Mouse (Mus musculus) lung, embryonic 14.5 days (tissue): ENCODE measurements around the gene Uqcc2. TPM values are rescaled to one million over a fixed set of nuclear protein-coding genes. Genes with fewer than 3 reads are reported as not detected.
A peak's percentile ranks its signal among the peaks of the same experiment; 100 is the strongest.

Source experiments
- ATAC-seq: fragments of 200-750 bp; cut with Nextera tagmentation; 2 replicates; pipeline ENCODE4 v1.8.0; 2017; ENCODE audit warnings: mild to moderate bottlenecking, moderate TSS enrichment, moderate library complexity; ENCODE audit not compliant: insufficient read depth
- DNase-seq: peaks from one replicate; pipeline ENCODE4 v3.0.0-alpha.2; 2015
- H3K27ac ChIP-seq: fragments of 300-500 bp; sonication (generic); 2 replicates; pipeline ENCODE4 v1.5.1; 2014; ENCODE audit warnings: low read depth, mild to moderate bottlenecking, moderate library complexity
- H3K27me3 ChIP-seq: fragments of 300-500 bp; sonication (generic); 2 replicates; pipeline ENCODE4 v1.6.1; 2014; ENCODE audit warnings: low read length, control low read depth; ENCODE audit not compliant: insufficient read depth
- H3K36me3 ChIP-seq: fragments of 300-500 bp; sonication (generic); 2 replicates; pipeline ENCODE4 v1.6.1; 2014; ENCODE audit warnings: control low read depth; ENCODE audit not compliant: insufficient read depth
- H3K4me1 ChIP-seq: fragments of 300-500 bp; sonication (generic); 2 replicates; pipeline ENCODE4 v1.6.1; 2014; ENCODE audit warnings: antibody characterized with exemption, control low read depth; ENCODE audit not compliant: insufficient read depth
- H3K4me2 ChIP-seq: fragments of 300-500 bp; sonication (generic); 2 replicates; pipeline ENCODE4 v1.6.1; 2014; ENCODE audit warnings: mild to moderate bottlenecking
- H3K4me3 ChIP-seq: fragments of 300-500 bp; sonication (generic); 2 replicates; pipeline ENCODE4 v1.5.1; 2014; ENCODE audit warnings: low read depth, low read length
- H3K9ac ChIP-seq: fragments of 300-500 bp; sonication (generic); 2 replicates; pipeline ENCODE4 v1.6.1; 2014
- H3K9me3 ChIP-seq: fragments of 300-500 bp; sonication (generic); 2 replicates; pipeline ENCODE4 v1.6.1; 2016; ENCODE audit warnings: low read depth, low read length, control low read depth
- CTCF ChIP-seq: IDR thresholded peaks from 2 replicates; pipeline ENCODE4 v1.5.1; 2016; ENCODE audit warnings: antibody characterized with exemption, low read depth
- WGBS: fragments of 180-500 bp; shearing (Covaris S2); extraction: QIAGEN DNeasy Blood & Tissue Kit; methylation state at CpG from one replicate; pipeline ENCODE4 v1.1.7; 2014; 5-methylcytosine and 5-hydroxymethylcytosine counted together
- polyA plus RNA-seq: library from polyadenylated mRNA; unstranded; fragments of >200 nt; fragmentation: Nextera tagmentation; extraction: Ambion mirVana; gene quantifications from 2 replicates; pipeline ENCODE4 v1.2.1, GENCODE M21; 2014

Gene Uqcc2
- polyA plus RNA-seq, 1 experiment from 2014 or later, result 315 TPM

DNA sequence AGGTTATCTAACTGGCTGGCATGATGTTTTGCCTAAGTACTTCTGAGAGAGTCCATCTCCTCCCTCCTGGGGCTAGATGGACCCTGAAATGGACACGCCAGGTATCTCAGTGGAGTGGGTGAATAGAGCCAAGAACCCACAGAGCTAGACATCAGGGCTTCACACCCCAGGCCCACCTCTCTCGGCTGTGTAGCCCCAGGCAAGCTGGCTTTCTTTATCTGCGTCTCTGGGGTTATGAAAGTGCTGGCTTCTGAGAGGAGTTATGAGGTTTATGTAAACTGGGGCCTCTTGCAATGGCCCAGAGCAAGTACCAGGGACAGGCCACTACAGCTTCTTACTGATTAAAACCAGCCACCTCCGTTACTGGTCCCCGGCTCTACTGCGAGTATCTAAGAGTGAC, 21.2 kb upstream of the Uqcc2 start:
- Histone ChIP-seq H3K27me3 (no peaks in the 10 kb centered on the region), H3K4me2 (no peak overlapping the region), H3K4me1 (no peaks in the 10 kb centered on the region), H3K36me3 (no peaks in the 10 kb centered on the region), H3K27ac (no peak overlapping the region), H3K9me3 (no peaks in the 10 kb centered on the region), H3K9ac (no peak overlapping the region), H3K4me3 (no peak overlapping the region)
- 60% methylated on average over 6 of the region's 6 CpGs for WGBS
- TF ChIP-seq CTCF, result no peak
- no peak for DNase-seq
- no peak for ATAC-seq

- ATAC-seq, result no peak
These were observed 20.5 kb upstream of the Uqcc2 start for GRCm38 (mm10) chr17:27154256-27154655.

GRCm38 (mm10) chr17:27153773-27154193, 20.1 kb upstream of the Uqcc2 start:
- no peak for TF ChIP-seq CTCF
- no peak overlapping the region for H3K4me3 ChIP-seq
- no peak overlapping the region for H3K4me2 ChIP-seq
- peak; percentile 25 for DNase-seq
- no peak for ATAC-seq
- no peaks in the 10 kb centered on the region for H3K4me1 ChIP-seq
- 44% methylated on average over 9 of the region's 9 CpGs for whole genome bisulfite sequencing
- H3K36me3 ChIP-seq, result no peaks in the 10 kb centered on the region
- H3K9ac ChIP-seq, result no peak overlapping the region
- H3K27ac ChIP-seq, result no peak overlapping the region; the same call in 1 of the 2 replicates
- H3K27me3 ChIP-seq, result no peaks in the 10 kb centered on the region
- no peaks in the 10 kb centered on the region for H3K9me3 ChIP-seq

More at GRCm38 (mm10) chr17:27154256-27154655, 20.5 kb upstream of the Uqcc2 start:
- Histone ChIP-seq H3K27me3 (no peaks in the 10 kb centered on the region), H3K9me3 (no peaks in the 10 kb centered on the region), H3K4me2 (no peak overlapping the region), H3K4me1 (no peaks in the 10 kb centered on the region), H3K9ac (no peak overlapping the region), H3K27ac (no peak overlapping the region), H3K4me3 (no peak overlapping the region), H3K36me3 (no peaks in the 10 kb centered on the region)
- TF ChIP-seq CTCF, result no peak
- 87% methylated on average over 14 of the region's 14 CpGs for WGBS
- DNase-seq, result no peak

- no peaks in the 10 kb centered on the region for H3K9me3 ChIP-seq
- no peak overlapping the region for H3K4me3 ChIP-seq
- no peaks in the 10 kb centered on the region for H3K27me3 ChIP-seq
- no peaks in the 10 kb centered on the region for H3K4me1 ChIP-seq
- ATAC-seq (peak; percentile 21; the same call in 1 of the 2 replicates), DNase-seq (no peak)
- TF ChIP-seq CTCF, result no peak
- H3K9ac ChIP-seq, result no peak overlapping the region
- 47% methylated on average over 8 of the region's 8 CpGs for WGBS
- no peak overlapping the region; the same call in 1 of the 2 replicates for H3K27ac ChIP-seq
- no peaks in the 10 kb centered on the region for H3K36me3 ChIP-seq
- H3K4me2 ChIP-seq, result no peak overlapping the region
These were observed 19.4 kb upstream of the Uqcc2 start for GRCm38 (mm10) chr17:27152976-27153723.

GRCm38 (mm10) chr17:27151411-27151810, 17.7 kb upstream of the Uqcc2 start:
- no peak for DNase-seq
- 71% methylated on average over 8 of the region's 8 CpGs for WGBS
- no peak for ATAC-seq
- no peaks in the 10 kb centered on the region for H3K36me3 ChIP-seq
- no peaks in the 10 kb centered on the region for H3K9me3 ChIP-seq
- no peak overlapping the region for H3K4me2 ChIP-seq
- no peak overlapping the region for H3K4me3 ChIP-seq
- H3K9ac ChIP-seq, result no peak overlapping the region
- H3K4me1 ChIP-seq, result no peaks in the 10 kb centered on the region
- peak; percentile 58 for TF ChIP-seq CTCF
- no peaks in the 10 kb centered on the region for H3K27me3 ChIP-seq
- no peak overlapping the region for H3K27ac ChIP-seq

DNA sequence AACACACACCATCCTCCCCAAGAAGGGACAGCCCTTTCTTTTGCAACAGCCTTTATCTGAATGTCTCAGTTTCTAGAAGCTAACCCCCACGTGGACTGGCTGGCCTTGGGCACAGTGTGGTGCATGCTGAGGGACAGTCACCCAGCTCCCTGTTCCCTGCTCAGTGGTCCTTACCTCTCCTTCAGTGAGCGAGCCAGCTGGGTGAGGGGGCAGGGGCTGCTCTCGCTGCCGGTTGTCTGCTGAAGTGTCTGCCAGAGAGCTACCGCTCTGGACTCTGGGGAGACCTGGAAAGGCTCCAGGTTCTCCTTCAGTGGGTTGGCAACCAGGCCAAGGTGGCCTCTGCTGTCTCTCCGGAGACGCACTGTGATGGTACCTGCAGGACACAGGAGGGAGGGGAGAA, 17.2 kb upstream of the Uqcc2 start:
- no peak for ATAC-seq

DNA sequence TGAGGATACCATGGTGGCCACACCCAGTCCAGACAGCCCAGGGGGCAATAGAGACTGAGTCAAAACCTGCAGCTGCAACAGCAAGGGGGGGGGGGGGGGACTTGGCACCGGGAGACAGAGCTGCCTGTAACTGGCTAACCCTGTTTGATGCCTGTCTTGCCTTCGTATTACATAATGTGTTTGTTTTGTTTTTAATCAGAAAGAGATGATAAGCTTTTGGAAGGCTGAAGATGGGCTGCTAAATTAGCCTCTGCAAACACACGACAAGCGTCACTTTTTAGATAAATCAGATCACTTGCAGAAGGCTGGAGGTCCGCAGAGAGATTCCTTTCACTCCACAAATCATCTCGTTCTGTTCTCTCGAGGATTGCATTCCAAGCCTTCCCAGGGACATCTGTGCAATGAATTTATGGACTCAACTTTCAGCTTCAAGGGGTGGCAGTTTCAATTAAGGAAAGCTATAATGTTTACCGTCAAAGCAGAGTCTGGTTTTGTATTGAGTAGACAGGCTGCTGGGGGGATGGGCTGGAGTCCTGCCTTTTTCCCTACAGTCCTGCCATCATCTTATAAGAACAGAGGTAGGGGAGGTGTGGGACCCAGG, 12.7 kb upstream of the Uqcc2 start:
- Histone ChIP-seq H3K4me1 (no peaks in the 10 kb centered on the region), H3K4me3 (no peak overlapping the region), H3K9me3 (no peaks in the 10 kb centered on the region), H3K27me3 (no peaks in the 10 kb centered on the region), H3K27ac (no peak overlapping the region), H3K4me2 (no peak overlapping the region), H3K36me3 (no peaks in the 10 kb centered on the region), H3K9ac (no peak overlapping the region)
- DNase-seq (peak; percentile 47), ATAC-seq (no peak)
- 9% methylated on average over 8 of the region's 8 CpGs for WGBS
- TF ChIP-seq CTCF, result no peak

More for the DNA sequence above, 17.2 kb upstream of the Uqcc2 start:
- Histone ChIP-seq H3K27ac (no peak overlapping the region), H3K4me1 (no peaks in the 10 kb centered on the region), H3K9ac (no peak overlapping the region), H3K4me2 (no peak overlapping the region), H3K27me3 (no peaks in the 10 kb centered on the region), H3K4me3 (no peak overlapping the region), H3K9me3 (no peaks in the 10 kb centered on the region), H3K36me3 (no peaks in the 10 kb centered on the region)
- no peak for TF ChIP-seq CTCF
- 60% methylated on average over 7 of the region's 7 CpGs for WGBS
- no peak for DNase-seq
